Mouse (Mus musculus) NIH3T3 (cell line): ENCODE results near the gene Mrgprb2.

Experiments
- DNase-seq: peaks from one replicate; pipeline ENCODE4 v3.0.0-alpha.2; 2012; ENCODE audit warnings: low read depth

The Mrgprb2 gene

GRCm38 (mm10) chr7:48557986-48558385, at the start of gene Mrgprb2:
TSS of gene Mrgprb2 (minus strand) at chr7:48558086.
- no peak for DNase-seq
